Mouse (Mus musculus) heart, adult 9 months (tissue): Measurements from ENCODE around the gene Spata6.

ENCODE experiments used
- DNase-seq, 2 experiments: peaks; one replicate each; pipeline ENCODE4 v3.0.0; 2022; ENCODE audit warnings: low spot score in 2 of 2

The Spata6 gene

GRCm38 (mm10) chr4:111719776-111720661 lies at the start of gene Spata6:
Gene Spata6, plus strand, starts transcription at chr4:111719984.
- peak; percentile 87 to 92 for DNase-seq

GRCm38 (mm10) chr4:111670566-111671421 lies 49.0 kb upstream of the Spata6 start:
- DNase-seq = peak in 1 of 2 experiments; percentile 7

GRCm38 (mm10) chr4:111671440-111671839 lies 48.3 kb upstream of the Spata6 start:
- no peak for DNase-seq

- DNase-seq = no peak
These were observed 45.9 kb upstream of the Spata6 start for GRCm38 (mm10) chr4:111673904-111674303.

- no peak for DNase-seq
These were observed 37.9 kb upstream of the Spata6 start for GRCm38 (mm10) chr4:111681926-111682325.

- DNase-seq = no peak
These were observed 37.0 kb upstream of the Spata6 start for GRCm38 (mm10) chr4:111682793-111683192.

- no peak for DNase-seq
These were observed 35.9 kb upstream of the Spata6 start for GRCm38 (mm10) chr4:111683843-111684242.

GRCm38 (mm10) chr4:111685951-111686350 lies 33.8 kb upstream of the Spata6 start:
- no peak for DNase-seq

- peak in 1 of 2 experiments; percentile 23 for DNase-seq
These were observed 32.8 kb upstream of the Spata6 start for GRCm38 (mm10) chr4:111686951-111687350.

GRCm38 (mm10) chr4:111687613-111688012 lies 32.2 kb upstream of the Spata6 start:
- DNase-seq = peak; percentile 27 to 68

- DNase-seq = no peak
These were observed 28.7 kb upstream of the Spata6 start for GRCm38 (mm10) chr4:111691057-111691543.

GRCm38 (mm10) chr4:111701381-111701780 lies 18.4 kb upstream of the Spata6 start:
- no peak for DNase-seq

GRCm38 (mm10) chr4:111704126-111704525 lies 15.7 kb upstream of the Spata6 start:
- DNase-seq = no peak

- DNase-seq = no peak
These were observed 14.8 kb upstream of the Spata6 start for GRCm38 (mm10) chr4:111704975-111705374.

GRCm38 (mm10) chr4:111719296-111719695 lies 488 bp upstream of the Spata6 start:
- peak; percentile 36 to 45 for DNase-seq

- no peak for DNase-seq
These were observed 849 bp downstream of the Spata6 start for GRCm38 (mm10) chr4:111720662-111721003.

- DNase-seq = peak; percentile 20 to 53
These were observed 1.5 kb downstream of the Spata6 start for GRCm38 (mm10) chr4:111721121-111721840.

- DNase-seq = no peak
These were observed 17.8 kb downstream of the Spata6 start for GRCm38 (mm10) chr4:111737551-111737950.

- no peak for DNase-seq
These were observed 60.7 kb downstream of the Spata6 start for GRCm38 (mm10) chr4:111780533-111780932.

- DNase-seq = no peak
These were observed 80.1 kb downstream of the Spata6 start for GRCm38 (mm10) chr4:111799892-111800291.

GRCm38 (mm10) chr4:111803164-111803563 lies 83.4 kb downstream of the Spata6 start:
- DNase-seq = no peak

GRCm38 (mm10) chr4:111817478-111817877 lies 97.7 kb downstream of the Spata6 start:
- no peak for DNase-seq
